Mouse (Mus musculus): ENCODE results near the gene Narf. TPM values are rescaled to one million over a fixed set of nuclear protein-coding genes. Genes with fewer than 3 reads are reported as not detected.

Gene Narf
- polyA plus RNA-seq, 1 experiment from 2014 or later = 106 TPM

DNA sequence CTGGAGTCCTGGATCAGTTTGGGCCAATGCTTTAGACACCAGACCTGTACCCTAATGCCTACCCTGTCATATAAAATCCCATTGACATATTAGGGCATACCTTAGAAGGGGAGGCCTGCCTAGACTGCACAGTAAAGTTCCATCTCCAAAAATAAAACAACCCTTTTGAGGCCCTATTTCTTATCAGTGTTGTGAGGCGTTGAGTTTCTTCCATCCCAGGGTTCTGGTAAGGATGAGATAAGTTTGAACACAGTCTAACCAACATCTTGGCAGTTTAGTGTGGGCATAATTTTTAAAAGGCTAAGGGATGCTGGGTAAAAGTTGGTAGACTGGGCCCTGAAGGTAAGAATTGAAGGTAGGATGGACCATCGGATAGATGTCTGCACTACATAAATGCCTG lies 2.6 kb downstream of the Narf start:
- 97% methylated on average over 2 of the region's 2 CpGs for WGBS
- no peaks in the 10 kb centered on the region for H3K27me3 ChIP-seq
- no peak for ATAC-seq (replicated peaks)
- no peak overlapping the region for H3K27ac ChIP-seq (replicated peaks)
- H3K36me3 ChIP-seq = peaks cover 41% of the 10 kb centered on the region
- H3K4me3 ChIP-seq = no peak overlapping the region
- no peaks in the 10 kb centered on the region for H3K9me3 ChIP-seq
- peaks cover 46% of the 10 kb centered on the region for H3K4me1 ChIP-seq
- no peak overlapping the region for H3K9ac ChIP-seq (replicated peaks)
- H3K4me2 ChIP-seq (replicated peaks) = no peak overlapping the region

- no peak overlapping the region for H3K4me2 ChIP-seq (replicated peaks)
- no peak for ATAC-seq (replicated peaks)
- H3K27me3 ChIP-seq = no peaks in the 10 kb centered on the region
- H3K4me3 ChIP-seq = no peak overlapping the region
- H3K9me3 ChIP-seq = no peaks in the 10 kb centered on the region
- no peaks in the 10 kb centered on the region for H3K4me1 ChIP-seq
- peaks cover 97% of the 10 kb centered on the region for H3K36me3 ChIP-seq
- H3K9ac ChIP-seq (replicated peaks) = no peak overlapping the region
- no peak overlapping the region for H3K27ac ChIP-seq (replicated peaks)
- WGBS = 89% methylated on average over 8 of the region's 8 CpGs
Measured at GRCm38 (mm10) chr11:121250196-121250595, 13.1 kb downstream of the Narf start.

- peak within 1 kb of the TSS; percentile 97 for H3K27ac ChIP-seq (replicated peaks)
- ATAC-seq (replicated peaks) = peak; percentile 98
- under 1% methylated on average over 79 of the region's 91 CpGs for WGBS
Measured at GRCm38 (mm10) chr11:121259160-121260100, 22.4 kb downstream of the Narf start, which contains the start of gene Foxk2. Foxk2 (plus strand) TSS chr11:121259990.

GRCm38 (mm10) chr11:121260211-121260906 lies 23.3 kb downstream of the Narf start:
- under 1% methylated on average over 58 of the region's 60 CpGs for WGBS
- no peak for ATAC-seq (replicated peaks)

More at GRCm38 (mm10) chr11:121259160-121260100, 22.4 kb downstream of the Narf start, which contains the start of gene Foxk2:
- Histone ChIP-seq H3K36me3 (peaks cover 28% of the 10 kb centered on the region), H3K4me3 (peak within 1 kb of the TSS; percentile 100), H3K4me1 (peaks cover 33% of the 10 kb centered on the region), H3K4me2 (replicated peaks) (peak within 1 kb of the TSS; percentile 94), H3K9ac (replicated peaks) (peak within 1 kb of the TSS; percentile 97), H3K9me3 (no peaks in the 10 kb centered on the region), H3K27me3 (no peaks in the 10 kb centered on the region)

GRCm38 (mm10) chr11:121261074-121261473 lies 24.0 kb downstream of the Narf start:
- Histone ChIP-seq H3K4me3 (peak overlapping the region; percentile 100), H3K36me3 (peaks cover 21% of the 10 kb centered on the region), H3K27ac (replicated peaks) (no peak overlapping the region), H3K4me1 (peaks cover 33% of the 10 kb centered on the region), H3K27me3 (no peaks in the 10 kb centered on the region), H3K4me2 (replicated peaks) (peak overlapping the region; percentile 94), H3K9ac (replicated peaks) (peak overlapping the region; percentile 97), H3K9me3 (no peaks in the 10 kb centered on the region)
- 46% methylated on average over 2 of the region's 2 CpGs for WGBS
- ATAC-seq (replicated peaks) = no peak

More at GRCm38 (mm10) chr11:121260211-121260906, 23.3 kb downstream of the Narf start:
- peak overlapping the region; percentile 97 for H3K9ac ChIP-seq (replicated peaks)
- peaks cover 33% of the 10 kb centered on the region for H3K4me1 ChIP-seq
- no peaks in the 10 kb centered on the region for H3K9me3 ChIP-seq
- H3K4me3 ChIP-seq = peak overlapping the region; percentile 100
- H3K36me3 ChIP-seq = peaks cover 22% of the 10 kb centered on the region
- H3K4me2 ChIP-seq (replicated peaks) = peak overlapping the region; percentile 94
- no peaks in the 10 kb centered on the region for H3K27me3 ChIP-seq
- peak overlapping the region; percentile 97 for H3K27ac ChIP-seq (replicated peaks)

DNA sequence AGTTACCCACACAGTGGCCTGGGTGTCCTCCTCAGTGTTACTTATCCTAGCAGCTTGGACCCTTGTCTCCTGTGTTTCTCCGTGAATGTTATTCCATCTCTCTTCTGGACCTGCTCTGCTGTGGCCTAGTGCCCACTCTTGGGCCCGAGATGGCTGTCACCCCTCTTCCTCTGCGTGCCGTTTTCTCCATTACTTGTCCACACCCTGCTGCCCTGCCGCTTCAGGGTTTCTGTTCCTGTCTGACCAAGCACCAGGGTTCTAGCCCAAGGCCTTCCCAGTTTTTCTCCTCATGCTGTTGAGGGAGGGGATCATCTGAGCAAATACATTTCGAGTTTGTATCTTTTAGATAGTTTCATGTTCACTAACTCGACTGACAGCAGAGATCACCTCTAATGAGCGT lies 40.5 kb downstream of the Narf start:
- Histone ChIP-seq H3K27ac (replicated peaks) (no peak overlapping the region), H3K4me2 (replicated peaks) (no peak overlapping the region), H3K9me3 (no peaks in the 10 kb centered on the region), H3K9ac (replicated peaks) (no peak overlapping the region), H3K27me3 (no peaks in the 10 kb centered on the region), H3K36me3 (no peaks in the 10 kb centered on the region), H3K4me3 (no peak overlapping the region), H3K4me1 (no peaks in the 10 kb centered on the region)
- ATAC-seq (replicated peaks) = no peak
- 93% methylated on average over 8 of the region's 8 CpGs for WGBS

GRCm38 (mm10) chr11:121278011-121278410 lies 41.0 kb downstream of the Narf start:
- Histone ChIP-seq H3K4me1 (no peaks in the 10 kb centered on the region), H3K9ac (replicated peaks) (no peak overlapping the region), H3K9me3 (no peaks in the 10 kb centered on the region), H3K36me3 (no peaks in the 10 kb centered on the region), H3K4me2 (replicated peaks) (no peak overlapping the region), H3K27me3 (no peaks in the 10 kb centered on the region), H3K4me3 (no peak overlapping the region), H3K27ac (replicated peaks) (no peak overlapping the region)
- WGBS = 94% methylated on average over 3 of the region's 3 CpGs
- no peak for ATAC-seq (replicated peaks)

DNA sequence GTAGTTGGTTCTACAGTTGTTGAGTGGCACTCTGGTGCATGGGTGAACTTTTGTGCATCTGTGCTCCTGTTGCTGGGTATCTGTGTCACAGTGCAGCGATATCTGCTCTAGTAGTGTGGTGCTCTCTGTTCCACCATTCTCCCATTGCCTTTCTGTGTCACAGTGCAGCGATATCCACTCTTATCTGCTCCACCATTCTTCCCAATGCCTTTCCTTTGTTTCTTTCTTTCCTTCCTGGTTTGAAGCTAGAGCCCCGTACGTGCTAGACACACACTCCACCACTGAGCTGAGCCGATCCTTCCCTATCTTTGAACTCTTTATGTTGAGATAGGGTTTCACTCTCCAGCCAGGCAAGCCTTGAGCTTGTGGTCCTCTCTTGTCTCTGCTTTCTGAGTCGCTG lies 45.9 kb downstream of the Narf start:
- no peak for ATAC-seq (replicated peaks)

GRCm38 (mm10) chr11:121289859-121290258 lies 52.8 kb downstream of the Narf start:
- Histone ChIP-seq H3K9me3 (no peaks in the 10 kb centered on the region), H3K27me3 (no peaks in the 10 kb centered on the region), H3K36me3 (peaks cover 63% of the 10 kb centered on the region), H3K4me2 (replicated peaks) (no peak overlapping the region), H3K4me1 (no peaks in the 10 kb centered on the region), H3K4me3 (no peak overlapping the region), H3K27ac (replicated peaks) (no peak overlapping the region), H3K9ac (replicated peaks) (no peak overlapping the region)
- no peak for ATAC-seq (replicated peaks)
- WGBS = 98% methylated on average over 3 of the region's 3 CpGs

More for the DNA sequence above, 45.9 kb downstream of the Narf start:
- no peaks in the 10 kb centered on the region for H3K4me1 ChIP-seq
- H3K9ac ChIP-seq (replicated peaks) = no peak overlapping the region
- peaks cover 19% of the 10 kb centered on the region for H3K36me3 ChIP-seq
- WGBS = 82% methylated on average over 6 of the region's 6 CpGs
- no peak overlapping the region for H3K4me3 ChIP-seq
- H3K27ac ChIP-seq (replicated peaks) = no peak overlapping the region
- no peaks in the 10 kb centered on the region for H3K9me3 ChIP-seq
- no peaks in the 10 kb centered on the region for H3K27me3 ChIP-seq
- H3K4me2 ChIP-seq (replicated peaks) = no peak overlapping the region

- Histone ChIP-seq H3K9ac (replicated peaks) (no peak overlapping the region), H3K4me1 (no peaks in the 10 kb centered on the region), H3K27ac (replicated peaks) (no peak overlapping the region), H3K4me2 (replicated peaks) (no peak overlapping the region), H3K4me3 (no peak overlapping the region), H3K9me3 (no peaks in the 10 kb centered on the region), H3K27me3 (no peaks in the 10 kb centered on the region), H3K36me3 (peaks cover 63% of the 10 kb centered on the region)
- ATAC-seq (replicated peaks) = no peak
- WGBS = 95% methylated on average over 5 of the region's 5 CpGs
Measured at GRCm38 (mm10) chr11:121294771-121295170, 57.7 kb downstream of the Narf start.

DNA sequence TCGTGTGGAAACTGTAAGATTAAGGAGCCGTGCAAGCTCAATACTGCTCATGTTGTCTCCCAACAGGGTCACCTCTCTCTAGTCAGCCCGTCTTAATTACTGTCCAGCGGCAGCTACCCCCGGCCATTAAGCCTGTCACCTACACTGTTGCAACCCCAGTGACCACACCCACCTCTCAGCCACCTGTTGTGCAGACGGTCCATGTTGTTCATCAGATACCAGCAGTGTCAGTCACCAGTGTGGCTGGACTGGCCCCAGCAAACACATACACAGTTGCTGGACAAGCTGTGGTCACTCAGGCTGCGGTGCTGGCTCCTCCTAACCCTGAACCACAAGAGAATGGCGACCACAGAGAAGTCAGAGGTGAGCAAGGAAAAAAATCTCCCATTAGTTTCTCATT lies 61.4 kb downstream of the Narf start:
- no peak overlapping the region for H3K27ac ChIP-seq (replicated peaks)
- H3K27me3 ChIP-seq = no peaks in the 10 kb centered on the region
- H3K9ac ChIP-seq (replicated peaks) = no peak overlapping the region
- WGBS = 93% methylated on average over 8 of the region's 8 CpGs
- no peak overlapping the region for H3K4me3 ChIP-seq
- no peak for ATAC-seq (replicated peaks)
- H3K36me3 ChIP-seq = peaks cover 69% of the 10 kb centered on the region
- no peaks in the 10 kb centered on the region for H3K9me3 ChIP-seq
- H3K4me1 ChIP-seq = no peaks in the 10 kb centered on the region
- no peak overlapping the region for H3K4me2 ChIP-seq (replicated peaks)

DNA sequence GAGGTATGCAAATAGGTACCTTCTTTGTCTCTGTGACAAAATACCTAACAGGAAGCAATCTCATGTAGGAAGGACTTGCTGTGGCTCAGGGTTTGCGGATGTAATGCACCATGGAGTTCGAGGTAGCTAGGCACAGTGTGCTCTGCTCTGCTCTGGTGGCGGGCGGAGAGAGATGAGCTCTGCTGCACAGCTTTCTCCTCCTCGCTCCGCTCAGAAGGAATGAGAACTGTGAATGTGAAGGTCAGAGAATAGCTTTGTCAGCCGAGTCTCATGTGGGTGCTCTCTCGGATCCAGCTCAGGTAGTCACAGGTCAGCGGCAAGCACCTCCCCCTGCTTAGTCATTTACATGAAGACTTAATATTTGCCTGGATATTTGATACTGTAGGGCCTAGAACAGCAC lies 63.2 kb downstream of the Narf start:
- Histone ChIP-seq H3K4me1 (no peaks in the 10 kb centered on the region), H3K4me3 (no peak overlapping the region), H3K9me3 (no peaks in the 10 kb centered on the region), H3K27me3 (no peaks in the 10 kb centered on the region), H3K27ac (replicated peaks) (no peak overlapping the region), H3K9ac (replicated peaks) (no peak overlapping the region), H3K36me3 (peaks cover 80% of the 10 kb centered on the region), H3K4me2 (replicated peaks) (no peak overlapping the region)
- 94% methylated on average over 9 of the region's 9 CpGs for WGBS
- no peak for ATAC-seq (replicated peaks)
